20 mouse cellular contexts compared by ENCODE assay signal in the genomic region with DNA sequence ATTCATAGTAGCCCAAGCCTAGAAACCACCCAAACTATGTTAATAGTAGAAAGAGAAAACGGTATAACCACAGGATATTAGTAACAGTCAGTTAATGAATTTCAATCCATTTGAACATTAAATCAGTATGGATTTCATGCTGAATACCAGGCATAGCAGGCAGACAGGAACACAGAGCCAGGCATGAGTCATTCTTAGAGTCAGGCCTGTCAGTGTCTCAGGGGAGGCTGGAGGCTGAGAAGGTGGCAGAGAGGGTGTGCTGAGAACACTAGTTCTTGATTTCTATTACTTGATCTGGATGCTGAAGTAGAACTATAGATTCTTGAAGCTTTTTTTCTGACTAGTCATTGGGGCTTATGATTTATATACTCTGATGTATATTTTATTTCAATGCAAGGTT. TPM values are rescaled to one million over a fixed set of nuclear protein-coding genes. Genes with fewer than 3 reads are reported as not detected.
"Had no signal": no experiment of that assay in that cellular context is flagged by ENCODE, and none has a peak within 500 bp of the region (broad histone marks: within the 10 kb centered on the region; RNA-seq: fewer than 3 reads in every experiment).

No protein-coding gene starts in this region.

- H3K9ac ChIP-seq: kidney, embryonic 15.5 days; liver, embryonic 14.5 days; liver, postnatal 0 days; lung, embryonic 14.5 days; neural tube, embryonic 13.5 days had no signal

- H3K27me3 ChIP-seq: kidney, embryonic 15.5 days; neural tube, embryonic 13.5 days had no signal

- H3K4me2 ChIP-seq: kidney, embryonic 15.5 days; liver, embryonic 11.5 days; lung, embryonic 14.5 days; midbrain, embryonic 11.5 days; neural tube, embryonic 13.5 days had no signal

- H3K9me3 ChIP-seq: kidney, embryonic 15.5 days; neural tube, embryonic 13.5 days had no signal

- H3K27ac ChIP-seq: kidney, embryonic 15.5 days; left cerebral cortex, adult 2 months; liver, embryonic 14.5 days; neural tube, embryonic 13.5 days had no signal

- ATAC-seq: liver, postnatal 0 days had no signal

- DNase-seq: kidney, adult 11 months; kidney, adult 8-10 months; kidney, postnatal 10 days; kidney, postnatal 36 days; layer of hippocampus, postnatal 36 days; liver, postnatal 0 days; lung, embryonic 14.5 days; lung, postnatal 10 days; lung, postnatal 4 days; midbrain, embryonic 14.5 days; right cerebral cortex, postnatal 4 days; thymus, postnatal 36 days had no signal

- H3K4me3 ChIP-seq: kidney, embryonic 15.5 days; left cerebral cortex, adult 2 months; neural tube, embryonic 13.5 days had no signal

RNA-seq across cellular contexts. Expression of a gene that starts 58.3 kb away (rescaled TPM):
- polyA plus RNA-seq: kidney, embryonic 15.5 days; limb, embryonic 11.5 days; liver, embryonic 11.5 days; liver, embryonic 14.5 days; liver, postnatal 0 days; lung, embryonic 14.5 days; thymus, postnatal 0 days had no signal

RNA-seq across cellular contexts. Expression of a gene that starts 59.4 kb away (rescaled TPM):
- polyA plus RNA-seq: liver, embryonic 14.5 days; liver, postnatal 0 days; thymus, postnatal 0 days had no signal
